Mouse (Mus musculus) spleen, adult 2 months (tissue): ENCODE measurements at regions not wholly inside any gene's neighbourhood (a gene's known extent, or its start where the extent isn't known, plus 50 kb on each side); places are given as distances from the start of the nearest gene placed in this dataset.

Source experiments
- CTCF ChIP-seq: fragments of 200-500 bp; IDR thresholded peaks from 2 replicates; pipeline ENCODE4 v1.5.1; 2011; ENCODE audit warnings: mild to moderate bottlenecking, inconsistent platforms; ENCODE audit not compliant: insufficient read depth, insufficient read length, insufficient replicate concordance; ENCODE audit errors: extremely low read depth
- POLR2A ChIP-seq: fragments of 200-500 bp; IDR thresholded peaks from 2 replicates; pipeline ENCODE4 v1.6.1; 2011; ENCODE audit warnings: low read depth, low read length, inconsistent platforms

- TF ChIP-seq CTCF = no peak
- no peak for TF ChIP-seq POLR2A
These were observed 56.1 kb upstream of the Cr2 start for GRCm38 (mm10) chr1:195232658-195233057.
